ENCODE assay signal across 9 mouse cellular contexts in genomic region chr11:80354832-80355231, GRCm38 (mm10). TPM values are rescaled to one million over a fixed set of nuclear protein-coding genes. Genes with fewer than 3 reads are reported as not detected.
DNase-seq lines count a peak whose midpoint lies in the region; ATAC-seq and TF ChIP-seq lines count a peak whose summit lies in the region.
"Had no signal": no experiment of that assay in that cellular context is flagged by ENCODE, and none has a peak within 500 bp of the region (broad histone marks: within the 10 kb centered on the region; RNA-seq: fewer than 3 reads in every experiment).

No protein-coding gene starts in this region.

- intact Hi-C loops in heart, postnatal 36 days (cut with DNase I), result loop anchor here (5.0 kb wide), 1 partner anchor 53 kb away; the partner anchor contains the start of gene Rhbdl3

- peak; percentile 9 for DNase-seq in thymus, postnatal 14 days
- no peak for DNase-seq in thymus, postnatal 36 days
- DNase-seq in heart, postnatal 36 days, result peak; percentile 2 to 13

- no peaks in the 10 kb centered on the region for H3K27me3 ChIP-seq in intestine, postnatal 0 days (replicated peaks; ENCODE audit: control insufficient read depth, insufficient read depth, low read length)
- no peaks in the 10 kb centered on the region for H3K27me3 ChIP-seq in intestine, embryonic 15.5 days (replicated peaks)
- H3K27me3 ChIP-seq: embryonic facial prominence, embryonic 12.5 days had no signal

- no peak for ATAC-seq in intestine, postnatal 0 days
- ATAC-seq in intestine, embryonic 15.5 days, result no peak
- ATAC-seq in megakaryocyte-erythroid progenitor cell, adult 5-6 weeks (replicated peaks; ENCODE audit: low FRiP score, low TSS enrichment, poor library complexity, severe bottlenecking), result no peak
- no peak for ATAC-seq in CD4-positive, CD25-positive, alpha-beta regulatory T cell, adult 4 months

- H3K9ac ChIP-seq in intestine, postnatal 0 days (ENCODE audit: low read depth, low read length), result no peak overlapping the region
- no peak overlapping the region for H3K9ac ChIP-seq in intestine, embryonic 15.5 days
- H3K9ac ChIP-seq: embryonic facial prominence, embryonic 12.5 days had no signal

- WGBS in intestine, postnatal 0 days, result 30% methylated on average over 4 of the region's 4 CpGs
- 27% methylated on average over 4 of the region's 4 CpGs for WGBS in intestine, embryonic 15.5 days

- H3K4me1 ChIP-seq in intestine, postnatal 0 days (replicated peaks; ENCODE audit: control insufficient read depth, insufficient read depth, low read length), result no peaks in the 10 kb centered on the region
- no peaks in the 10 kb centered on the region for H3K4me1 ChIP-seq in intestine, embryonic 15.5 days (replicated peaks)
- H3K4me1 ChIP-seq: embryonic facial prominence, embryonic 12.5 days had no signal

- H3K4me2 ChIP-seq in intestine, postnatal 0 days (replicated peaks; ENCODE audit: low read depth), result no peak overlapping the region
- H3K4me2 ChIP-seq in intestine, embryonic 15.5 days (replicated peaks), result no peak overlapping the region
- H3K4me2 ChIP-seq: embryonic facial prominence, embryonic 12.5 days had no signal

- H3K36me3 ChIP-seq in intestine, postnatal 0 days (ENCODE audit: control insufficient read depth, insufficient read depth), result no peaks in the 10 kb centered on the region
- no peaks in the 10 kb centered on the region for H3K36me3 ChIP-seq in intestine, embryonic 15.5 days

- no peaks in the 10 kb centered on the region for H3K9me3 ChIP-seq in intestine, postnatal 0 days (ENCODE audit: control insufficient read depth)
- no peaks in the 10 kb centered on the region for H3K9me3 ChIP-seq in intestine, embryonic 15.5 days
- H3K9me3 ChIP-seq: embryonic facial prominence, embryonic 12.5 days had no signal

- peak; percentile 54 for TF ChIP-seq CTCF in intestine, postnatal 0 days (IDR thresholded peaks at IDR 0.05; ENCODE audit: low read depth)

- H3K27ac ChIP-seq in intestine, postnatal 0 days (ENCODE audit: low read depth, low read length), result no peak overlapping the region
- H3K27ac ChIP-seq in intestine, embryonic 15.5 days, result no peak overlapping the region
- H3K27ac ChIP-seq: embryonic facial prominence, embryonic 12.5 days; macrophage had no signal

- H3K4me3 ChIP-seq in intestine, postnatal 0 days (ENCODE audit: low read depth, low read length), result no peak overlapping the region
- H3K4me3 ChIP-seq in intestine, embryonic 15.5 days (replicated peaks), result no peak overlapping the region
- H3K4me3 ChIP-seq: embryonic facial prominence, embryonic 12.5 days had no signal

RNA-seq across cellular contexts. Expression of gene 5730455P16Rik, which starts 23.0 kb away (rescaled TPM):
- polyA plus RNA-seq in intestine, postnatal 0 days (2015; fragmentation: Nextera tagmentation; extraction: Ambion mirVana), result 8.7 and 9.1 TPM in 2 replicates
- 15.7 and 18.4 TPM in 2 replicates for polyA plus RNA-seq in intestine, embryonic 15.5 days (2015; fragmentation: Nextera tagmentation; extraction: Ambion mirVana)
- 10 to 100 TPM; 22.0 to 22.8 TPM for total RNA-seq in heart, postnatal 36 days (2021)
- 5.9 and 9.5 TPM in 2 replicates for total RNA-seq in megakaryocyte-erythroid progenitor cell, adult 5-6 weeks (2014; fragmentation: Nextera tagmentation)
- 8.3 and 13.8 TPM in 2 replicates for total RNA-seq in megakaryocyte-erythroid progenitor cell, adult 5-6 weeks (2017)
- polyA plus RNA-seq in CD4-positive, CD25-positive, alpha-beta regulatory T cell, adult 4 months (2017; shearing (Covaris generic)), result 10 to 100 TPM; 10.4 to 15.6 TPM

RNA-seq across cellular contexts. Expression of gene Zfp207, which starts 28.2 kb away (rescaled TPM):
- polyA plus RNA-seq in intestine, postnatal 0 days (2015; fragmentation: Nextera tagmentation; extraction: Ambion mirVana), result 109 and 113 TPM in 2 replicates
- 177 and 197 TPM in 2 replicates for polyA plus RNA-seq in intestine, embryonic 15.5 days (2015; fragmentation: Nextera tagmentation; extraction: Ambion mirVana)
- total RNA-seq in heart, postnatal 36 days (2021), result 10 to 100 TPM; 64.0 to 74.5 TPM
- 282 and 353 TPM in 2 replicates for total RNA-seq in megakaryocyte-erythroid progenitor cell, adult 5-6 weeks (2014; fragmentation: Nextera tagmentation)
- 264 and 290 TPM in 2 replicates for total RNA-seq in megakaryocyte-erythroid progenitor cell, adult 5-6 weeks (2017)
- 100 to 1,000 TPM; 270 to 312 TPM for polyA plus RNA-seq in CD4-positive, CD25-positive, alpha-beta regulatory T cell, adult 4 months (2017; shearing (Covaris generic))

RNA-seq across cellular contexts. Expression of gene Rhbdl3, which starts 54.1 kb away (rescaled TPM):
- polyA plus RNA-seq in intestine, postnatal 0 days (2015; fragmentation: Nextera tagmentation; extraction: Ambion mirVana), result 1.3 and 1.4 TPM in 2 replicates
- polyA plus RNA-seq in intestine, embryonic 15.5 days (2015; fragmentation: Nextera tagmentation; extraction: Ambion mirVana), result 2.2 and 3.1 TPM in 2 replicates
- total RNA-seq in heart, postnatal 36 days (2021), result 1 to 10 TPM; 7.2 to 7.9 TPM
- total RNA-seq in megakaryocyte-erythroid progenitor cell, adult 5-6 weeks (2014; fragmentation: Nextera tagmentation), result 0.44 and 0.64 TPM in 2 replicates
- total RNA-seq in megakaryocyte-erythroid progenitor cell, adult 5-6 weeks (2017), result not detected in 2 replicates
- 1 to 10 TPM in 1 of 2 experiments, under 1 TPM in 1; 0.82 to 1.6 TPM for polyA plus RNA-seq in CD4-positive, CD25-positive, alpha-beta regulatory T cell, adult 4 months (2017; shearing (Covaris generic))

Comparison
In these comparisons a context has a peak if more than half of its experiments do, and no peak if none do; other contexts are left out.
1. DNase-seq: peak in thymus, postnatal 14 days (single experiment) and heart, postnatal 36 days (2 of 2); none in thymus, postnatal 36 days (0 of 2).